Mouse (Mus musculus) hematopoietic stem cell, adult 5-6 weeks (primary cell): Measurements from ENCODE around the gene Hmgcs1. TPM values are rescaled to one million over a fixed set of nuclear protein-coding genes. Genes with fewer than 3 reads are reported as not detected.

Source experiments
- ATAC-seq, 2 experiments: fragments of 125-278 bp in 1 of 2; replicated peaks in 1 of 2; 2 replicates each; pipeline ENCODE4 v1.8.0; 2016 to 2017; ENCODE audit warnings: inconsistent platforms in 2 of 2, mild to moderate bottlenecking in 2 of 2, moderate number of reproducible peaks in 2 of 2, low read depth in 1 of 2, moderate TSS enrichment in 1 of 2; ENCODE audit not compliant: low FRiP score in 2 of 2, poor library complexity in 2 of 2, severe bottlenecking in 2 of 2, insufficient read depth in 1 of 2, low TSS enrichment in 1 of 2
- total RNA-seq: library from RNA; stranded (forward); fragments of 172-1452, 232-1000 nt; gene quantifications from 2 replicates; pipeline ENCODE4 v1.2.3, GENCODE M21; 2017

Hmgcs1 gene
- total RNA-seq, 1 experiment from 2014 or later, result 42.3 TPM

DNA sequence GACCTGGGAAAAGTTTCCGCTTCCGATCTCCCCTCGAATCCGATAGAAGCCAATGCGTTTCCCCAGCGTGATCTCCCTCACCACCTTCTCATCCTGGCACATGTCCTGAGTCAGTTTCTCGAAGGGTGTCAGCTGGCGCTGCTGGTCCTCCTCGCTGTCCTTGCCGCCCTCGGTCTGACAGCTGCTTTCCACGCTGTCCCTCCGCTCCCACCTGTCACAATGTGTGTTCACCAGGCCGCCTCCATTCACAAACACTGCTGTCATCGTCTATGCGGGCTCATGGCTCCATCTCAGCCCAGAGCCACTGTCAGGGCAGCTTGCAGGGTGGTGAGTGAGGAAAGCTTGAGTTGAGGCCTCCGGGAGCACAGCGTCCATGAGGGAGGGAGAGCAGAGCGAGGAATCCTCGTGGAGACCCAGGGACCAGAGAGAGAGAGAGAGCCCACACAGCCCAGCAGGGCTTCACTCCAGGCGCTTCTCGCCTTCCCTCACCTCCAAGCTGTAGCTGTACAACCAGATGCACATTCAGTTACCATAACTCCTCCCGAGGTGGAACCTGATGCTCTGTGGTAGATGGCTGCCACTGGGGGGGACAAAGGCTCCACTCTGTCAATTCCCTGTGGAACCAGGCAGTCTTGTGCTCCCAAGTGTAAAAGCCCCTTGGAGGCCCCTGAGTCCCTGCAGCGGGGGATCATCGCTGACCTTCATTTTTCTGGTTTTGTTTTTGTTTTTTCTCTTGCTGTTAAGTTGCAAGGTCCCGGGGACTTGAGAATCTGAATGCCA, 37.6 kb downstream of the Hmgcs1 start:
- ATAC-seq, result no peak

DNA sequence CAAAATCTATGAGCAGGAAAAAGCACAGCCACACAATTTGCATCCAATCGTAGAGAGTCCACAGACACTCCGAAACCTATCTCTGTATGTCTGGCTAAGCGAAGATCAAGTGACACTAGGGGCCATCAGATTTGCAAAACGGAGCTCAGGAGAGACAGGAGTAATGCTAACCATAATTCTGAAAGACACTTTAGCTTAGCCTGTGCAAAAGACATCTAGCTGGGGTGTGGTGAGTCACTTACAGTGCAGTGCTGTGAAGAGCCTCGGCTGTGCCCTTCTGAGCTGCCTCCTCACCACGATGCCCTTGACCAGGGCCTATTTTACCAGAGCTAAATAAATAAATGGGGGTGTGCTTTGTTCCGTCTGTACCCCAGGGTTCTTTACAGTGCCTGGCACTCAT, 39.2 kb downstream of the Hmgcs1 start:
- ATAC-seq, result no peak

DNA sequence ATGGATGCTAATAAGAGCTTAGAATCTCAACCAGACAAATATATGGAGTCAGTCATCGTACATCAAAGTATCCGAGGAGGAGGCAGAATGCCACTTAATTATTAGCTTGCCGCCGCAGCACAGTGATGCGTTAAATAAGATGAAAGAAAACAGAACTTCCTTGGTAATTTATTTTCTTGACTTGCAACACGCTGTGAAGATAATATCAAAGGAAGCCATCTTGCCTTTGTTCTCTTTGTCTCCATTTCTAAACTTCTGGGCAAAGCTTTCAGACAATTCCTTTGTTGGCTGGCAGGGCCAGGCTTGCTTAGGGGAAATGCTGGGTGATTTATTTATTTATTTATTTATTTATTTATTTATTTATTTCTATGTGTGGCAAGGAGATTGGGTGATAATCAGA, 41.3 kb downstream of the Hmgcs1 start:
- no peak for ATAC-seq

DNA sequence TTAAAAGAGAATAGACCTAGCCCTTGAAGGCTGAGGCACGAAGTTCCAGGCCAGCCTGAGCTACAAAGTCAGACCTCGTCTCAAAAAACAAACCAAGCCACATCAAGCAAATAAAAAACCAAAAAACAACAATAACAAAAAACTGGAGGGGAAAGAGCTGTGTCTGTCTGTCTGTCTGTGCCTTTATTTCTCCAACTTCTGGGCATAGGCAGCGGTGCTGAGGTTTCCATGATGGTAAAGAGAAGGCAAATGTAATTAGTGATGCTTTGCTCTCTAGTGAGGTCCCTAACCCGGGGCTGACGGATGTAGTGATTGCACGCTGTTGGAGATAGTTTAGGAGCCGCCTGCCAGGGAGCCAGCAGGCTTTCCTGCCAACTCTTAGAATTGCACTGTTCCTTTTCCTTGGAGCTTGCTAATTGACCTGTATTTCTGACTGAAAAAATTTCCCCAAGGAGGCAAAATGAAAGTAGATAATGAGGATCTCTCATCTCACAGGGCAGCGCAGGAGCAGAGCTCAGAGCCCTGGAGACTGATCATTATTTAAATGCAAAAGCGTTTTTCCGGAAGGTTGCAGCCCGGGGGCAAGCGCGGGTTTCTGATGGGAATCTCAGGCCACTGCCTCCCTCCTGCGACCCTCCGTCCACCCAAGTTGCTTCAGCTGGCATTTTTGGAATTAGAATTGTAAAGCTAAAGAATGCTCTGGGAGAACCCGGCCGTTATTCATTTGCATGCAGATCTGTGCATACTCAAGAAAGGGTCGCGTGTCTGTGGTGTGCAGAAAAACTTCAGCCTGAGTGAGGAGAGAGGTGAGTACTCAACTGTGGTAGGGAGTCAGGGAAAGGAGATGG, 51.4 kb downstream of the Hmgcs1 start:
- no peak for ATAC-seq

DNA sequence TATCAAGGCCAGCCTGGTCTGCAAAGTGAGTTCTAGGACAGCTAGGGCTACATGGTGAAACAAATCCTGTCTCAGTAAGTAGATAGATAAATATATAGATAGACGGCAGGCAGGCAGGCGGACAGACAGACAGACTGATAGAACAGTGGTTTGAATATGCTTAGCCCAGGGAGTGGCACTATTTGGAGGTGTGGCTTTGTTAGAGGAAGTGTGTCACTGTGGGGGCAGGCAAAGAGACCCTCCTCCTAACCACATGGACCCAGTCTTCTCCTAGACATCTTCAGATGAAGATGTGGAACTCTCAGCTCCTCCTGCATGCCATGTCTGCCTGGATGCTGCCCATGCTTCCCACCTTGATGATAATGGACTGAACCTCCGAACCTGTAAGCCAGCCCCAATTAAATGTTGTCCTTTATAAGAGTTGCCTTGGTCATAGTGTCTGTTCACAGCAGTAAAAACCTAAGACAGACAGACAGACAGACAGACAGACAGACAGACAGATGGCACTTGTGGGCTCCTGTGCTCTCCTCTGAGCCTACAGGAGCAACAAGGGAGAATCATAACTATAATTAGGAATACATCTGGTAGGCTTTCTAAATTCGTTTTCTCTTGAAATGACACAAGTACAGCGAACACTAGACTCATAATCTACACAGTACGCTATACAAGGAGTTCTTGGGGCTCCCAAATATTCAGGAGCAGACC, 52.7 kb downstream of the Hmgcs1 start:
- peak in 1 of 2 experiments; percentile 51; a peak in 1 of 4 replicates for ATAC-seq

DNA sequence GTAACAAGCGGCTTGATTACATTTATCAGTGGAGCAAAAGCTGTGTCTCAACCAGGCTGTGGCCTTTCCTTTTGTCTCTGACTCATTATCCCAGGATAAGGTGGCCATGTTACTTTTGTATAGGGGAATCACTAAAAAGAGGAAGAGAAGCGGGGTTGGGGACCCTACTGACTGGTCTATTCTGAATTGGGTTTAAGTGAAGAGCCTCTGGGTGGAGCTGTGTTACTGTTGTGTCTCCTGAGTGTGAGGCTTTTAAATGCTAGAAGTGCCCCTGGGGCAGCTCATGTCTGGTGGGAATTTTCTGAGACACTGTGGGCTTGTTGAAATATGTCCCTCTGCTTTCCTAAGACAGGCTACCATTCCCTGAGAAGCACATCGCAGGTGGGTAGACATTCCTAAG, 53.3 kb downstream of the Hmgcs1 start:
- ATAC-seq, result peak; percentile 39 to 81; a peak in 1 of 4 replicates

DNA sequence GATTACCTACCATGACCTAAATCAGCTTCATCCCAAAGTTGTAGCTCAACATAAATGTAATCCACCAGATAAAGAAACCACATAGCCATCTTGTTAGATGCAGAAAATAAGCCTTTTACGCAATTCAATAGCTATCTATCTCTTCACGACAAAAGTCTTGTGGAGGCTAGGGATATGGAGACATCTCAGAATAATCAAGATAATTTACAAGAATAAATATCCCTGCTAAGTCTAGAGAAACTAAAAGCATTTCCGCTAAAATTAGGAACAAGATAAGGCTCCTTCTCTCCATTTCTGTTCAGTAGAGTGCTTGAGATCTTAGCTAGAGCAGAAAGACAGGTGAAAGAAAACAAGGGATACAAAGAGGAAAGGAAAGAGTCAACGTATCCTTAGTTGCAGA, 56.8 kb downstream of the Hmgcs1 start:
- no peak for ATAC-seq

DNA sequence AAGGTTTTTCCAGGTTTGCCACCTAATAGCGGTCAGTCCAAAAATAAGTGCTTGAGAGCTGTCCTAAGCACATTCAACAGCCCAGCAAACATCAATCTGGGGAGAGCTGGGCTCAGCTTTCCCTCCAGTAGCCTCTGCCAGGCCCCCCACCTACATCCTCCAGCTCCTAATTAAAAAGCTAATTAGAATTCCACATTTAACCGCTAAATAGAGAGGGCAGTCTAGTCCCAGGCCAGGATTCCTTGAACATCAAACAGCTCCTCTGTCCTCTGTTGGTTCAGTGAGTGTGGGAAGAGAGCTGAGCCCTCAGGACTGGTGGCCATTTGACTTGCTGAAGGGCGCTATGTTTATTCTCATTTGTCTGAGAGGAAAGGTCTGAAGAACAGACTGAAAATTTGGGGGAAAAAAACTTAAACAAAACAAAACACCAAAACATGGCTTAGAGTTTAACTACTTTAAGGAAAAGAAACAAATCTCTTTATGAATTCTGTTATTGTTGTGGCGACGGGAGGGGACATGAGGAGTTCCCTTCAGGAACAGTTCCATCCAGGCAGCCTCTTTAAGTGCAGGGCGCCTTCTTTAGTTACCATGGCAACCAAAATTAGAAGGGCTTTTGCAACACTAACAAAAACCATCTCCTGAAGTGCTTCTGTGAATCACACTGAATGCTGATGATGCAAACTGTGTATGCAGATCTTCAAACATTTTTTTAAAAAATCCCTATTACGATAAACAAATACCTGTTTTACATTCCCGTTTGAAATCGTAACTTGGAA, 63.9 kb downstream of the Hmgcs1 start:
- no peak for ATAC-seq

DNA sequence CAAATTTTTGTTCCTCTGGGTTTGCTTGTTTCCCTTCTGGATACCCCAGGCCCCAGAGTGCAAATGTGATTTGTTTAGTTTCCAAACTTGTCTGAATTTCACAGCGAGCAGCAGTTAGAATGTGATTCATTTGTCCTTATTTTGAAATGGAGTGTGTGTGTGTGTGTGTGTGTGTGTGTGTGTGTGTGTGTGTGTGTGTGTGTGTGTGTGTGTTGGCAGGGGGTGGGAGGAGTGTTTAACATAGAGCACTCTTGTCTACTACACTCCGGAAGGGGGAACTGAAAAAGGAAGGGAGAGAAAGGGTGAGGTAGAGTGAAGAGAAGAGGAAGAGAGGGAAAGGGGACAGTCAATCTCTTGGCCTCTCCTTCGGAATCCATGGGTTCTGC, 64.4 kb downstream of the Hmgcs1 start:
- ATAC-seq, result no peak

DNA sequence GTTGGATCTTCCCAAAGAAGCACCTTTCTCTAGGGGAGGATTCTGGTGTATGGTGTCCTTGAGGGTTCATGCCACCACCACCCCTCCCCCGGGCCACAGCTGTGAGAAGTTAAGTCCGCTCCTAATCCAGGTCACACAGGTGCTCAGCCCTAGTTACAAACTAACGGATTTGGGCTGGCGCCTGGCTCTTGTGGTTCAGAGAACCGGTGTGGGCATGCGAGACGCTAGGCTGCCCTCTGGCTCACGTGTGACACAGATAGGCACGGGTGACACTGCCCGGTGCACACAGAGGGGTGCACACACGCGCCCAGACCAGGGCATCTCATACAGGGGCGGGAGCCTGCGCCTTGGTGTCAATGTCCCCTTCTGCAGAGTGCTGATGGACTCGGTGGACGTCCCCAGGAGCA, 65.0 kb downstream of the Hmgcs1 start:
- peak; percentile 29 to 54 for ATAC-seq

DNA sequence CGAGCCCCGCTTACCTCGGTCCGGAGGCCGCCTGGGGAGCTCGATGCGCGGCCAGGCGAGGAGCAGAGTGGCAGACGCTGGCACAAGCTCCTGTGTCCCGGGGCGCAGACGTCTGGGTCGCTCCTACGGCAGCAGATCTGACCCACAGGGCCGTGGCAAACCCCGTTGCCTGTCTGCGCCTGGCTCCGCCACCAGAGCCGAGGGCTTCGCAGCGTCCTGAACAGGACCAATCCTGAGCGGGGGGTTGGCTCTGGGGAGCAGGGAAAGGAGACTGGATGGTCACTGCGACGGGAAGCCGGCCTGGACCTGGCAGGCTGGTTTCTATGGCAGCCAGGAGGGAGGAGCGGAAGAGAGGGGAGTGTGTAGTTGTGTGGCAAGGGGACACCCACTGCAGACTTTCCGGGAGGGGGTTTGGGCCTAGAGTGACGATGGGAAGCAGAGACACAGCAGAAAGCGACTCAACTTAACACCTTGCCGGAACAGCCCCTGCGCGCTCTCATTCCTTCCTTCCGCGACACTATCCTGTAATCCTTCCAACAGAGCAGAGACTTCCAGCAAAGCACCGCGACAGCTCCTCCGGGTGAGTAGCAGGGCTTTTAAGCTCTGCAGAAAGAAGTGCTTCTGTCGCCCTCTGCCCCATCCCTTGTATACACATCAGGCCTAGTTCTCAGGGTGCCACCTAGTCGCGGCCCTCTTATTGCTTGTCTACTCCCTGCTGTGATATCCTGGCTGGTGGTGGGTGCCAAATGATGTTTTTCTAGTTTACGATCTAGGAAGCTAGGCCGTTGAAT, 65.7 kb downstream of the Hmgcs1 start, which contains the start of gene Nim1k:
Nim1k (minus strand) TSS at position 202 of the 791 bp plus-strand sequence.
- ATAC-seq, result peak; percentile 84 to 88

DNA sequence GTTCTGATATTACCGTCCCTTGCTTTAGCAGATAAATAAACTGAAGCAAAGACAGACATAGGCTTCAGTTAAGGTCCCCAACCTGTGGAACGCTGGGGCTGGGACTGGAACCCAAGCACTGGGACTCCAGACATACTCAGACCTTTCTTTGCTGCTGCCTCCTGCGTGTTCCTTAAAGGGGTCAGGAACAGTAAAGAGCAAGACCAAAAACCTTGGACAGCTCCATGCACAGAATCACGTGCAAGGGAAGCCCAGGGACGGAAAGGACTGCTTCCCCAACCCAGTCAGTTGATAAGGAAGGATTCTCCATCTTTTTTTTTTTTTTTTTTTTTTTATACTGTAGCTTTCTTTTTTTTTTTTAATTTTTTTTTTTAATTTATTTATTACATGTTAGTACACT, 66.7 kb downstream of the Hmgcs1 start:
- no peak for ATAC-seq

Other genes with a start within 250 kb of the Hmgcs1 start
- 62.4 and 95.6 TPM in 2 replicates for gene 4833420G17Rik, start 227.6 kb upstream of the Hmgcs1 start, total RNA-seq
- 7.1 and 10.9 TPM in 2 replicates for gene Tmem267, start 202.3 kb upstream of the Hmgcs1 start, total RNA-seq
- gene 3110070M22Rik, start 202.0 kb upstream of the Hmgcs1 start, total RNA-seq, result 0.25 and 2.5 TPM in 2 replicates
- gene Ccl28, start 66.6 kb upstream of the Hmgcs1 start, total RNA-seq, result 0.35 and 1.5 TPM in 2 replicates
- 4.4 and 4.6 TPM in 2 replicates for gene Nim1k, start 65.5 kb downstream of the Hmgcs1 start, total RNA-seq
- gene Zfp131, start 100.5 kb downstream of the Hmgcs1 start, total RNA-seq, result 63.1 and 68.4 TPM in 2 replicates
- not detected in 2 replicates for gene AF067063, start 139.8 kb downstream of the Hmgcs1 start, total RNA-seq
- gene D13Ertd608e, start 145.6 kb downstream of the Hmgcs1 start, total RNA-seq, result not detected in 2 replicates
- not detected in 2 replicates for gene Tcstv1, start 204.4 kb downstream of the Hmgcs1 start, total RNA-seq
- gene Gm21761, start 238.9 kb downstream of the Hmgcs1 start, total RNA-seq, result not detected in 2 replicates